Mouse (Mus musculus) lung, adult 2 months (tissue): Measurements from ENCODE around the gene Heatr6.

Source experiments
- CTCF ChIP-seq: fragments of 200-500 bp; IDR thresholded peaks from 2 replicates; pipeline ENCODE4 v1.5.1; 2011; ENCODE audit warnings: mild to moderate bottlenecking, low read length, control low read depth; ENCODE audit not compliant: insufficient read depth
- POLR2A ChIP-seq: fragments of 200-500 bp; IDR thresholded peaks from 2 replicates; pipeline ENCODE4 v1.6.1; 2011; ENCODE audit warnings: low read depth, mild to moderate bottlenecking, control low read depth, low read length, borderline replicate concordance; ENCODE audit errors: extremely low read depth

GRCm38 (mm10) chr11:83783931-83784600, 30.6 kb downstream of the Heatr6 start:
- TF ChIP-seq CTCF (no peak), POLR2A (no peak)
